Mouse (Mus musculus) heart, embryonic 14.5 days (tissue): Measurements from ENCODE around the gene Ddx25. TPM values are rescaled to one million over a fixed set of nuclear protein-coding genes. Genes with fewer than 3 reads are reported as not detected.
A peak's percentile ranks its signal among the peaks of the same experiment; 100 is the strongest.

Source experiments
- ATAC-seq: fragments of 200-750 bp; cut with Nextera tagmentation; 2 replicates; pipeline ENCODE4 v1.8.0; 2017; ENCODE audit warnings: low read depth, moderate TSS enrichment; ENCODE audit not compliant: insufficient number of reproducible peaks, insufficient read depth, low FRiP score
- H3K27ac ChIP-seq, 2 experiments: fragments of 200-500 bp in 1 of 2; fragments of 300-500 bp in 1 of 2; sonication (generic) in 1 of 2; replicated peaks in 1 of 2; 2 replicates each; pipeline ENCODE4 v1.5.1; 2012 to 2014; ENCODE audit warnings: low read depth in 2 of 2, low read length in 2 of 2, control low read depth in 1 of 2, mild to moderate bottlenecking in 1 of 2, mixed read lengths in 1 of 2; ENCODE audit not compliant: control insufficient read depth in 1 of 2, insufficient read depth in 1 of 2
- H3K27me3 ChIP-seq: fragments of 300-500 bp; sonication (generic); 2 replicates; pipeline ENCODE4 v1.6.1; 2014; ENCODE audit warnings: mild to moderate bottlenecking, low read length, control low read depth; ENCODE audit not compliant: control insufficient read depth, insufficient read depth
- H3K36me3 ChIP-seq: fragments of 300-500 bp; sonication (generic); 2 replicates; pipeline ENCODE4 v1.6.1; 2014; ENCODE audit warnings: mild to moderate bottlenecking, control low read depth, low read length, mixed read lengths; ENCODE audit not compliant: control insufficient read depth, insufficient read depth
- H3K4me1 ChIP-seq, 2 experiments: fragments of 200-500 bp in 1 of 2; fragments of 300-500 bp in 1 of 2; sonication (generic) in 1 of 2; 2 replicates each; pipeline ENCODE4 v1.6.1; 2012 to 2014; ENCODE audit warnings: low read length in 2 of 2, control low read depth in 1 of 2, mixed read lengths in 1 of 2; ENCODE audit not compliant: control insufficient read depth in 2 of 2, insufficient read depth in 2 of 2
- H3K4me2 ChIP-seq: fragments of 300-500 bp; sonication (generic); 2 replicates; pipeline ENCODE4 v1.6.1; 2014; ENCODE audit warnings: mild to moderate bottlenecking, low read length
- H3K4me3 ChIP-seq, 2 experiments: fragments of 200-500 bp in 1 of 2; fragments of 300-500 bp in 1 of 2; sonication (generic) in 1 of 2; 2 replicates each; pipeline ENCODE4 v1.5.1; 2012 to 2014; ENCODE audit warnings: low read length in 2 of 2, mild to moderate bottlenecking in 2 of 2, control low read depth in 1 of 2, low read depth in 1 of 2, moderate library complexity in 1 of 2; ENCODE audit not compliant: control insufficient read depth in 1 of 2, insufficient read depth in 1 of 2
- H3K9ac ChIP-seq: fragments of 300-500 bp; sonication (generic); 2 replicates; pipeline ENCODE4 v1.6.1; 2014; ENCODE audit warnings: mild to moderate bottlenecking, low read length
- H3K9me3 ChIP-seq: fragments of 300-500 bp; sonication (generic); 2 replicates; pipeline ENCODE4 v1.6.1; 2016; ENCODE audit warnings: low read length, control low read depth; ENCODE audit not compliant: control insufficient read depth
- WGBS: fragments of 180-500 bp; shearing (Covaris S2); extraction: QIAGEN DNeasy Blood & Tissue Kit; methylation state at CpG from one replicate; pipeline ENCODE4 v1.1.7; 2014; 5-methylcytosine and 5-hydroxymethylcytosine counted together
- polyA plus RNA-seq: library from polyadenylated mRNA; unstranded; fragments of >200 nt; fragmentation: Nextera tagmentation; extraction: Ambion mirVana; gene quantifications from 2 replicates; pipeline ENCODE4 v1.2.1, GENCODE M21; 2014

Ddx25 gene
- polyA plus RNA-seq, 1 experiment from 2014 or later, result 0.89 TPM

DNA sequence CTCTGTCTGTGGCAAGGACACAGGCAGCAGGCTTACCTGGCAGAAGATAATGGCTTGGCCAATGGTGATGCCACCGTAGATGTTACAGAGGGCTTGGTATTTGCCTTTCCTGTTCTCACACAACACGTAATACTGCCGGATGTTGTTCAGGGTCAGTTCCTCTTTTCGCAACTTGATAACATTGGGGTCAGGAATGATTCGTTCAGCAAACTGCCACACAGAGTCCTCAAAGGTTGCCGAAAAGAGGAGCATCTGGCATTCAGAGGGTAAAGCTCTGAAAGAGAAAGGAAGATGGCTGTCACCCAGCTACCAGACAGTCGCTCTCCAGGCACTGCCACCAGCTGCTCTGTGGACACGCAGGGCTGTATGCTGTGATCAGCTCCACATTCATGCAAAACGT lies 11.6 kb downstream of the Ddx25 start:
- no peak overlapping the region for H3K4me2 ChIP-seq
- no peak for ATAC-seq
- no peaks in the 10 kb centered on the region for H3K36me3 ChIP-seq
- H3K27ac ChIP-seq, result no peak overlapping the region
- no peaks in the 10 kb centered on the region for H3K9me3 ChIP-seq
- H3K4me3 ChIP-seq, result no peak overlapping the region
- no peaks in the 10 kb centered on the region for H3K27me3 ChIP-seq
- H3K9ac ChIP-seq, result no peak overlapping the region
- 64% methylated on average over 9 of the region's 9 CpGs for WGBS
- no peaks in the 10 kb centered on the region; a peak in 1 of 4 replicates for H3K4me1 ChIP-seq

DNA sequence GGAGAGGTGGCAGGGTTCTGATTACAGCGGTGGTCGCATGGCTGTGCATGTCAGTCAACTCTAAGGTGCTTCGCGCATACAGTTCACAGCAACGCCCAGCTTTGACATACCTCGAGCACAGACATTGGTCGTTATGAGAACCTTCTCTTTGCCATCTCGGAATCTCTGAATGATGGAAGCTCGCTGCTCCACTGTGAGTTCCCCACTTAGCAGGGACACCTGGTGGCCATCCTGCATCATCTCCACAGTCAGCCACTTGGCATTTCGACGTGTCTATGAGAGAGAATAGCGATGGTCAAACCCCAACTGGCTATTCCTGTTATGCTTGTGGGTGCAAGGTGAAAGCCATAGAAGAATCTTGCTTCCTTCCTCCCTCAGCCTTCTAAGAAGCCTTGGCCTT lies 12.6 kb downstream of the Ddx25 start:
- Histone ChIP-seq H3K27me3 (no peaks in the 10 kb centered on the region), H3K36me3 (no peaks in the 10 kb centered on the region), H3K9ac (no peak overlapping the region), H3K9me3 (no peaks in the 10 kb centered on the region), H3K4me3 (no peak overlapping the region), H3K4me1 (no peaks in the 10 kb centered on the region; a peak in 1 of 4 replicates), H3K27ac (no peak overlapping the region), H3K4me2 (no peak overlapping the region)
- 57% methylated on average over 12 of the region's 12 CpGs for WGBS
- no peak for ATAC-seq

DNA sequence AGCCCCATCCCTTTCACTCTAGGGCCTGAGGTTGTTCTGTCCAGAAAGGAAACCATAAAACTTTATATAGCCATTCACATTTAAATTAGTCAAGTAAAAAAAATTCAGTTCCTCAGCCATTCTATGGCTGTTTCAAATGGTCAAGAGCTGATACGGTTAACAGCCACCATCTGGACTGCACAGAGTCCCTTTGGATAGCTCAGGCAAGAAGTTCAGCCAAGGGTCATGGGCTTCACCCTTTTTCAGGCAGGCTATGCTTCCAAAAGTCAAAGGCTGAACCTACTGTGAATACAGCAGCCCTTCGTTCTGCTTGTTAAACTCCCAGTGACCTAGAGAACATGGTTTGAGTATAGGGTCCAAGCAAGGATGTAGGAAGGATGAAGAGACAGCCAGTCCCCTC lies 13.7 kb downstream of the Ddx25 start:
- 79% methylated on average over 2 of the region's 2 CpGs for WGBS
- Histone ChIP-seq H3K4me3 (no peak overlapping the region), H3K36me3 (no peaks in the 10 kb centered on the region), H3K9ac (no peak overlapping the region), H3K9me3 (no peaks in the 10 kb centered on the region), H3K4me1 (no peaks in the 10 kb centered on the region; a peak in 1 of 4 replicates), H3K27me3 (no peaks in the 10 kb centered on the region), H3K27ac (no peak overlapping the region), H3K4me2 (no peak overlapping the region)
- ATAC-seq, result no peak

DNA sequence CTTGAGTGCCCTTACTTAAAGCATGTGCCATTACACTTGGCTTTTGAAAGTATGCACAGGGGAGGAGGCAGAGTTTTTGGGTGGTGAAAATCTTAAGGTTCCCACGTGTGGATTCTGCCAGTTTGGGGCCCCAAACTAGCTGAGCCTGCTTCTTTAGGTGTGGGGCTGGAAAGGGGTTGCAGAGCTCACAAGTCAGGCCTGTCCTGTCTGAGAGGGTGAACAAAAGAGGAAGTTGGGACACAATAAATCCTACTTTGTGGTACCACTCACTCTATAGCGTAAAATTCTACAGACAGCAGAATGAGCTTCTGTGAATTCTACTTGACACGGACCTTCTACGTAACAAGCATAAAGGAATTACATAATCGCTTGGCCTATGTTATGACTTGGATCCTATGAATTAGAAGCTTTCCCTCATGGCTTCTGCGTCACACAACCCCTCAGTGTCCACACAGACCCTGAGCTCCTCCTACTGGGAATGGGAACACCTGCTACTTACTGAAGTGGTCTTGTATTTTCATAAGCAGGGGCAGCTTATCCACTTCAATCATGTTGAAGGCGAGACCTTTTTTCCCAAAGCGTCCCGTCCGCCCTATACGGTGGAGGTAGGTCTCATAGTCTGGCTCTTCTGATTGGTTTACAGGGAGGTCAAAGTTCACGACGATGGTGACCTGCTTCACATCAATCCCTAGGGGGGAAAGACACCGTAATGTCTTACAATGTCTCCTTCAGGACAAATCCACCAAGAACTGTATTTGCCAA lies 15.0 kb downstream of the Ddx25 start:
- Histone ChIP-seq H3K36me3 (no peaks in the 10 kb centered on the region), H3K4me1 (peaks cover 2 to 5% of the 10 kb centered on the region in 2 experiments; a peak in 1 of 4 replicates), H3K27ac (no peak overlapping the region), H3K4me3 (no peak overlapping the region), H3K27me3 (no peaks in the 10 kb centered on the region), H3K9me3 (no peaks in the 10 kb centered on the region), H3K9ac (no peak overlapping the region), H3K4me2 (no peak overlapping the region)
- WGBS, result 83% methylated on average over 14 of the region's 14 CpGs
- no peak for ATAC-seq

DNA sequence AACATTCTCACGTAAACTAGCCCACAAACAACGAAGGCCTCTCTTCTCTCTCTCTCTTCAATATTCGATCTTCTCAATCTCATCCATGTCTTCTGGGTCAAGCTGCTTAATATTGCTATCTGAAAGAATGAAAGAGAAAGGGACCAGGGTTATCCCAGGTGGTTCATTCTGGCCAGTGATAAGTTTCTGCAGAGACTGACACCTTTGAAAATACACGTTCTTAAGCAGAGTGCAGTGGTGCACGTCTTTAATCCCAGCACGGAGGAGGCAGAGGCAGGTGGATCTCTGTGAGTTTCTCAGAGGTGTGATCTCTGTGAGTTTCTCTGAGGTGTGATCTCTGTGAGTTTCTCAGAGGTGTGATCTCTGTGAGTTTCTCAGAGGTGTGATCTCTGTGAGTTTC lies 16.4 kb downstream of the Ddx25 start:
- no peak overlapping the region for H3K9ac ChIP-seq
- peaks cover 4 to 12% of the 10 kb centered on the region in 2 experiments; a peak in 2 of 4 replicates for H3K4me1 ChIP-seq
- H3K4me2 ChIP-seq, result no peak overlapping the region
- no peak for ATAC-seq
- no peak overlapping the region for H3K27ac ChIP-seq
- H3K36me3 ChIP-seq, result no peaks in the 10 kb centered on the region
- WGBS, result 54% methylated on average over 6 of the region's 6 CpGs
- H3K9me3 ChIP-seq, result no peaks in the 10 kb centered on the region
- no peaks in the 10 kb centered on the region for H3K27me3 ChIP-seq
- H3K4me3 ChIP-seq, result no peak overlapping the region

DNA sequence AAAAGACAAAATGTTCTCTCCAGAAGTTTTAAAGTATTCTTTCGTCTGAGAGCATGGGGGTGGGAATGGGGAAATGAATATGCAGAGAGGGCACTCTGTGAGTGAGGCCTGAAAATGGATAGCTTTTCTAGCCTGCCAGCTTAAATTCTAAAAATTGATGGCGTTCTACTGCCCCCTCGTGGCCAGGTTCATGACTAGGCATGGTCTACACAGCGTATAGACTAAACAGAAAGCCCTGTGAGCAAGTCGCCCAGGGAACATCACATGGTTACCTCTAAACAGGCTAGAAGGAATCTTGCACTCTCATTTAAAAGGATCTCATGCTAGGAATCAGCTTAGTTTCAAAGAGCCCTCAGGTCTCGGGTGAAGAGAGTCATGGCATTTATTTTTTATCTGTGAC lies 16.8 kb downstream of the Ddx25 start:
- H3K4me3 ChIP-seq, result no peak overlapping the region
- no peak overlapping the region for H3K27ac ChIP-seq
- peaks cover 4 to 12% of the 10 kb centered on the region in 2 experiments; a peak in 2 of 4 replicates for H3K4me1 ChIP-seq
- 9% methylated on average over 6 of the region's 6 CpGs for WGBS
- no peaks in the 10 kb centered on the region for H3K27me3 ChIP-seq
- H3K9me3 ChIP-seq, result no peaks in the 10 kb centered on the region
- H3K4me2 ChIP-seq, result no peak overlapping the region
- ATAC-seq, result peak; percentile 47; the same call in 1 of the 2 replicates
- no peaks in the 10 kb centered on the region for H3K36me3 ChIP-seq
- H3K9ac ChIP-seq, result no peak overlapping the region

DNA sequence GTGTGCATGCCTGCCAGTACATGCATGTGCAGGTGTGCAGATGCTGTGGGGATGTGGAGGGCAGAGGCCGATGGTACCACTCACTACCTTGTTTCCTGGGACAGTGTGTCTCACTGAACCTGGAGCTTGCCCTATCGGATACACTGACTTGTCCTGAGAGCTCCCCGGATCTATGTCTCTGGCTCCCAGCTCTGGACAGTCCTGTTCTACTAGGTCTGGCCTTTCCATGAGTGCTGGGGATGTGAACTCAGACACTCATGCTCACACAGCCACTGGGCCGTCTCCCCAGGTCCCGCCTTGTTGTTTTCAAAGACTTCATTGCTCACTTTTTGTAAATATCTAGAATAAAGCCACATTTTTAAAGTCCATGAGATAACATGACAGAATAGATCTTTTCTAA lies 17.3 kb downstream of the Ddx25 start:
- no peak for ATAC-seq
- H3K4me3 ChIP-seq, result no peak overlapping the region
- no peak overlapping the region for H3K4me2 ChIP-seq
- H3K9ac ChIP-seq, result no peak overlapping the region
- no peaks in the 10 kb centered on the region for H3K9me3 ChIP-seq
- H3K27me3 ChIP-seq, result no peaks in the 10 kb centered on the region
- peaks cover 4 to 12% of the 10 kb centered on the region in 2 experiments; a peak in 2 of 4 replicates for H3K4me1 ChIP-seq
- WGBS, result 81% methylated on average over 5 of the region's 5 CpGs
- H3K27ac ChIP-seq, result no peak overlapping the region
- no peaks in the 10 kb centered on the region for H3K36me3 ChIP-seq
